Mouse (Mus musculus) kidney, embryonic 14.5 days (tissue): ENCODE measurements at regions not wholly inside any gene's neighbourhood (a gene's known extent, or its start where the extent isn't known, plus 50 kb on each side); places are given as distances from the start of the nearest gene placed in this dataset.
A peak's percentile ranks its signal among the peaks of the same experiment; 100 is the strongest.

ENCODE experiments used
- ATAC-seq: fragments of 200-750 bp; cut with Nextera tagmentation; 2 replicates; pipeline ENCODE4 v1.8.0; 2017; ENCODE audit warnings: moderate number of reproducible peaks, mild to moderate bottlenecking, moderate TSS enrichment, moderate library complexity; ENCODE audit not compliant: low FRiP score, low TSS enrichment
- H3K27ac ChIP-seq: fragments of 300-500 bp; sonication (generic); 2 replicates; pipeline ENCODE4 v1.5.1; 2014; ENCODE audit warnings: low read depth, mild to moderate bottlenecking, low read length, moderate library complexity, mixed read lengths
- H3K27me3 ChIP-seq: fragments of 300-500 bp; sonication (generic); 2 replicates; pipeline ENCODE4 v1.6.1; 2014; ENCODE audit warnings: mild to moderate bottlenecking, low read length; ENCODE audit not compliant: control insufficient read depth, insufficient read depth
- H3K36me3 ChIP-seq: fragments of 300-500 bp; sonication (generic); 2 replicates; pipeline ENCODE4 v1.6.1; 2014; ENCODE audit warnings: low read length, mixed read lengths; ENCODE audit not compliant: control insufficient read depth, insufficient read depth
- H3K4me1 ChIP-seq: fragments of 300-500 bp; sonication (generic); 2 replicates; pipeline ENCODE4 v1.6.1; 2014; ENCODE audit warnings: low read length, mixed read lengths; ENCODE audit not compliant: control insufficient read depth, insufficient read depth
- H3K4me2 ChIP-seq: fragments of 300-500 bp; sonication (generic); replicated peaks from 2 replicates; pipeline ENCODE4 v1.6.1; 2014; ENCODE audit warnings: low read depth, mild to moderate bottlenecking, low read length
- H3K4me3 ChIP-seq: fragments of 300-500 bp; sonication (generic); 2 replicates; pipeline ENCODE4 v1.5.1; 2014; ENCODE audit warnings: mild to moderate bottlenecking, low read length
- H3K9ac ChIP-seq: fragments of 300-500 bp; sonication (generic); 2 replicates; pipeline ENCODE4 v1.6.1; 2014; ENCODE audit warnings: low read depth, mild to moderate bottlenecking, low read length, moderate library complexity
- H3K9me3 ChIP-seq: fragments of 300-500 bp; sonication (generic); 2 replicates; pipeline ENCODE4 v1.6.1; 2016; ENCODE audit warnings: low read length; ENCODE audit not compliant: control insufficient read depth
- WGBS: fragments of 180-500 bp; shearing (Covaris S2); extraction: QIAGEN DNeasy Blood & Tissue Kit; methylation state at CpG from one replicate; pipeline ENCODE4 v1.1.7; 2014; 5-methylcytosine and 5-hydroxymethylcytosine counted together

- Histone ChIP-seq H3K4me1 (no peaks in the 10 kb centered on the region), H3K27me3 (no peaks in the 10 kb centered on the region), H3K36me3 (no peaks in the 10 kb centered on the region), H3K27ac (no peak overlapping the region), H3K4me3 (no peak overlapping the region), H3K9me3 (no peaks in the 10 kb centered on the region), H3K4me2 (no peak overlapping the region), H3K9ac (no peak overlapping the region)
- no peak for ATAC-seq
Observed at GRCm38 (mm10) chr7:111389690-111390089, 306.9 kb upstream of the Eif4g2 start.

GRCm38 (mm10) chr7:111374534-111374933, 291.7 kb upstream of the Eif4g2 start:
- no peak overlapping the region for H3K4me3 ChIP-seq
- no peaks in the 10 kb centered on the region for H3K36me3 ChIP-seq
- H3K27me3 ChIP-seq, result no peaks in the 10 kb centered on the region
- no peak overlapping the region for H3K4me2 ChIP-seq
- no peak overlapping the region for H3K9ac ChIP-seq
- no peaks in the 10 kb centered on the region for H3K4me1 ChIP-seq
- 81% methylated on average over 7 of the region's 7 CpGs for WGBS
- H3K27ac ChIP-seq, result no peak overlapping the region
- ATAC-seq, result no peak
- H3K9me3 ChIP-seq, result no peaks in the 10 kb centered on the region

GRCm38 (mm10) chr7:111373380-111374173, 290.7 kb upstream of the Eif4g2 start:
- H3K27me3 ChIP-seq, result no peaks in the 10 kb centered on the region
- H3K4me2 ChIP-seq, result no peak overlapping the region
- H3K9me3 ChIP-seq, result no peaks in the 10 kb centered on the region
- WGBS, result 28% methylated on average over 10 of the region's 10 CpGs
- H3K27ac ChIP-seq, result no peak overlapping the region
- H3K4me1 ChIP-seq, result no peaks in the 10 kb centered on the region
- H3K9ac ChIP-seq, result no peak overlapping the region
- peak; percentile 89 for ATAC-seq
- no peak overlapping the region for H3K4me3 ChIP-seq
- H3K36me3 ChIP-seq, result no peaks in the 10 kb centered on the region

- Histone ChIP-seq H3K4me2 (no peak overlapping the region), H3K4me3 (no peak overlapping the region), H3K9ac (no peak overlapping the region), H3K36me3 (no peaks in the 10 kb centered on the region), H3K4me1 (0 out of 2 replicates have a peak, but pooled peaks cover 3% of the 10 kb centered on the region), H3K9me3 (no peaks in the 10 kb centered on the region), H3K27ac (no peak overlapping the region), H3K27me3 (no peaks in the 10 kb centered on the region)
- WGBS, result 52% methylated on average over 2 of the region's 2 CpGs
- ATAC-seq, result no peak
Observed at GRCm38 (mm10) chr7:111370421-111370887, 287.6 kb upstream of the Eif4g2 start.

GRCm38 (mm10) chr7:111368296-111369004, 285.6 kb upstream of the Eif4g2 start:
- no peak for ATAC-seq
- no peak overlapping the region for H3K9ac ChIP-seq
- H3K4me1 ChIP-seq, result 0 out of 2 replicates have a peak, but pooled peaks cover 3% of the 10 kb centered on the region
- H3K4me3 ChIP-seq, result no peak overlapping the region
- H3K27me3 ChIP-seq, result no peaks in the 10 kb centered on the region
- WGBS, result 44% methylated on average over 2 of the region's 2 CpGs
- H3K36me3 ChIP-seq, result no peaks in the 10 kb centered on the region
- no peak overlapping the region for H3K27ac ChIP-seq
- H3K4me2 ChIP-seq, result no peak overlapping the region
- no peaks in the 10 kb centered on the region for H3K9me3 ChIP-seq

DNA sequence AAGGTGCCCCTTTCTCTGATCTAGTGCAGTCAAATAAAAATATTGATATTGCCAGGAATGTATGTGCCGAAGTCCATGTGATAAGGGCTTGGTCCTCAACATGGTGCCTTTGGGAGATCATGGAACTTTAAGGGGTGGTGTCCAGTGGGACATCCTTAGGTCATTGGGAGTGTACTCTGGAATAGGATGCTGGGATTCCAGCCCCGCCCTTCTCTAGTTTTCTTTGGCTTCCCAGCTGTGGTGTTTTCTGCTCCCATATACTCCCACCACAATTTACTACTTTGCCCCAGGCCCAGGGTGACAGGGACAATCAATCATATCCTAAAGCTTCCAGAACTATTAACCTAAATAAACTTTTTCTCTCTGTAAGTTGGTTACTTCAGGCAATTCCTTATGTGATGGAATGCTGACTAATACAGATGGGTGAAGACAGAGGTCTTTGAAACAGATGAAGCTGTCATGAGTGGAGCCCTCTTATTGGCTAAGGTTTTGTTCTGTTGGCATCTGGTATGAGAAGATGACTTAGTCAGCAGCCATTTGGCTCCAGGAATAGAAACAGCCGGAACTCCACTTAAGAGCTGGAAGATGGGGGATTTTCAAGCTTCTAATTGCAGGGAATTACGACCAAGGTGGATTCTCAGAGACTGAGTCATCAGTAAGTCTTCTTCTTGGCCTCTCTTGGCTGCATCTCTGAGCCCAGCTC, 284.3 kb upstream of the Eif4g2 start:
- ATAC-seq, result peak; percentile 77
- Histone ChIP-seq H3K36me3 (no peaks in the 10 kb centered on the region), H3K27me3 (no peaks in the 10 kb centered on the region), H3K9me3 (no peaks in the 10 kb centered on the region), H3K4me3 (no peak overlapping the region), H3K4me1 (0 out of 2 replicates have a peak, but pooled peaks cover 3% of the 10 kb centered on the region), H3K9ac (no peak overlapping the region), H3K4me2 (no peak overlapping the region), H3K27ac (no peak overlapping the region)
- 58% methylated on average over 4 of the region's 4 CpGs for WGBS

- WGBS, result 64% methylated on average over 5 of the region's 5 CpGs
- no peaks in the 10 kb centered on the region for H3K9me3 ChIP-seq
- ATAC-seq, result no peak
- no peak overlapping the region for H3K27ac ChIP-seq
- H3K4me1 ChIP-seq, result 0 out of 2 replicates have a peak, but pooled peaks cover 3% of the 10 kb centered on the region
- no peak overlapping the region for H3K4me3 ChIP-seq
- no peaks in the 10 kb centered on the region for H3K27me3 ChIP-seq
- no peaks in the 10 kb centered on the region for H3K36me3 ChIP-seq
- H3K4me2 ChIP-seq, result no peak overlapping the region
- no peak overlapping the region for H3K9ac ChIP-seq
Observed at GRCm38 (mm10) chr7:111365384-111365783, 282.6 kb upstream of the Eif4g2 start.

- no peak overlapping the region for H3K27ac ChIP-seq
- no peaks in the 10 kb centered on the region for H3K9me3 ChIP-seq
- H3K4me3 ChIP-seq, result no peak overlapping the region
- H3K4me1 ChIP-seq, result 0 out of 2 replicates have a peak, but pooled peaks cover 3% of the 10 kb centered on the region
- no peak for ATAC-seq
- no peak overlapping the region for H3K4me2 ChIP-seq
- 90% methylated on average over 5 of the region's 5 CpGs for WGBS
- H3K36me3 ChIP-seq, result no peaks in the 10 kb centered on the region
- no peaks in the 10 kb centered on the region for H3K27me3 ChIP-seq
- no peak overlapping the region for H3K9ac ChIP-seq
Observed at GRCm38 (mm10) chr7:111363206-111363605, 280.4 kb upstream of the Eif4g2 start.
